Mouse (Mus musculus): ENCODE results near the gene Tfap4. TPM values are rescaled to one million over a fixed set of nuclear protein-coding genes. Genes with fewer than 3 reads are reported as not detected.
"Not testable (repeated sequence)": the region's sequence is repeated elsewhere in the genome, so short reads cannot be mapped to it uniquely, and the experiment has no call there.

The Tfap4 gene
- polyA plus RNA-seq, 1 experiment from 2014 or later = 25.1 TPM

DNA sequence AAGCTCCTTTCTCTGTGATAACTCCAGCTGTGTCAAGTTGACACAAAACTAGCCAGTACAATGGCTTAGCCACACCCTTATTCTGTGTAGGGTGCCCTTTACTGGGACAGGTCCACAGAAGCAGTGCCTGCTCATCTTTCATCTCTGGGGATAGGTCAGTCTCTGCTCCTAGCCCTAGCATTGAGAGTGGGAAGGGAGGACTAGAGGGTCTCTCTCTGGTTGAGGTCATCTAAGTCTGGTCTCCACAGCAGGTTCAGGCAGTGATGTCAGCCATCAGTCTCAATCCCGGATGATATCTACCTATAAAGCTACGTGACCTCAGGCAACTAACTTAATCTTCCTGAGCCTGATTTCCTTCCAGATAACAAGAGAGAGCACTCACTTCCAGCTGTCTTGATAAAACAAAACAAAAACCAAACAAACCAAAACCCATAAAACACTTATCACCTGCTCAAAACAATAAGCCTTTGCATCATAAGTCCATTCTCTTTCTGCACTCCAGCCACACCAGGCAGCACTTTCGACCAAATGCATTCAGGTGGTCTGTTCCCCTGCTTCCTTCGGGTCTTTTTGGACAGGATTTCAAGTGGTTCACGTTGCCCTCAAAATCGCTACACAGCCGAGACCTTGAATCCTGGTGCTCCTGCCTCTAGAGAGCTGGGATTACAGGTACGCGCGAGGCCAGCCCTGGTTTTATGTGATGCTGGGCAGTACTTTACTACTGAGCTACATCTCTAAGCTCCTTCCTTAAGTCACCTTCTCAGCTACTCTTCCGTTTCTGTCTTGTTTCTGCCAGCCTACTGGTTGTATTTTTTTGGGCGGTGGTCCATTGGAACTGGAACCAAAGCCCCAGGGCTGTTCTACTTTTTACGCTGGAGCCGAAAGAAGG lies 26.2 kb upstream of the Tfap4 start:
- Histone ChIP-seq H3K27ac (ENCODE audit: low read depth, low read length) (peak overlapping the region; percentile 81), H3K36me3 (ENCODE audit: control insufficient read depth, insufficient read depth, low read length) (peaks cover 5% of the 10 kb centered on the region; the same call in 1 of the 2 replicates), H3K4me3 (ENCODE audit: low read depth, low read length) (peak overlapping the region; percentile 39), H3K9me3 (ENCODE audit: control insufficient read depth, low read length) (no peaks in the 10 kb centered on the region), H3K4me1 (replicated peaks; ENCODE audit: control insufficient read depth, insufficient read depth, low read length) (peaks cover 30% of the 10 kb centered on the region), H3K4me2 (peak overlapping the region; percentile 68), H3K27me3 (replicated peaks; ENCODE audit: control insufficient read depth, insufficient read depth, low read length) (no peaks in the 10 kb centered on the region), H3K9ac (ENCODE audit: low read depth, low read length) (peak overlapping the region; percentile 36; the same call in 1 of the 2 replicates)
- ATAC-seq (replicated peaks; ENCODE audit: low FRiP score) (peak; percentile 23), DNase-seq (ENCODE audit: low spot score) (no peak)
- 6% methylated on average over 14 of the region's 14 CpGs for WGBS

DNA sequence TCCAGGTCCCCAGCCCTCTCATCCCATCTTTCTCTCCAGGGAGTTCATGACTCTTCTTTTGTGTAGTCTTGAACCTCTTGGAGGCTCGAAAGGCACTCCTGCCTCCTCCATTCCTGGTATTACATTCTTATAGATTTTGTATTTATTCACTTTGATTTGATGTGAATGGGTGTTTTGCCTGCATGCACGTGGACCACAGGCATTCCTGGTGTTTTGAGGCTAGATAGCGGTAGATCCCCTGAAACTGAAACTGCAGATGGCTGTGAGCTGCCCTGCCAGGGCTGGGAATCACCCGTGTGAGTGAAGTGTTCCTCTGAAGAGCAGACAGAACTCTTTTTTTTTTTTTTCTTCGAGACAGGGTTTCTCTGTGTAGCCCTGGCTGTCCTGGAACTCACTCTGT lies 24.8 kb upstream of the Tfap4 start:
- H3K4me2 ChIP-seq = no peak overlapping the region
- no peak overlapping the region for H3K4me3 ChIP-seq (ENCODE audit: low read depth, low read length)
- no peak for ATAC-seq (replicated peaks; ENCODE audit: low FRiP score)
- no peaks in the 10 kb centered on the region for H3K36me3 ChIP-seq (ENCODE audit: control insufficient read depth, insufficient read depth, low read length)
- DNase-seq (ENCODE audit: low spot score) = no peak
- H3K27ac ChIP-seq (ENCODE audit: low read depth, low read length) = no peak overlapping the region
- WGBS = 68% methylated on average over 5 of the region's 5 CpGs
- H3K9me3 ChIP-seq (ENCODE audit: control insufficient read depth, low read length) = no peaks in the 10 kb centered on the region
- no peak overlapping the region for H3K9ac ChIP-seq (ENCODE audit: low read depth, low read length)
- peaks cover 30% of the 10 kb centered on the region for H3K4me1 ChIP-seq (replicated peaks; ENCODE audit: control insufficient read depth, insufficient read depth, low read length)
- H3K27me3 ChIP-seq (replicated peaks; ENCODE audit: control insufficient read depth, insufficient read depth, low read length) = no peaks in the 10 kb centered on the region

DNA sequence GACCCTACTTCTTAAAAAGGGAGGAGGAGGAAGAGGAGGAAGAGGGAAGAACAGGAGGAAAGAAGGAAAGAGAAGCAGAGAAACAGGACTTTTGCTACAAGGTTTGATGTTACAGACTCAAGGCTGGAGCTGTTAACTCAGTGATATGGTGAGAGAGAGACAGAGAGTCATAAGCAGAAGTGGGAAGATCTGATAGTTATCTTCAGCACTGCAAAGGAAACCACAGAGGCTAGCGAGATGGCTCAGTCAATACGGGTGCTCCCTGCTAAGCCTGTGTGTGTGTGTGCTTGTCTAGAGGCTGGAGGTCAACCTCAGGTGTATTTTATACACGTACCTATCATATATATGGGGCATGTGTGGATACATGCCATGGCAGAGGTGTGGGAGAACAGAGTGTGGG lies 24.2 kb upstream of the Tfap4 start:
- ATAC-seq (replicated peaks; ENCODE audit: low FRiP score) (no peak), DNase-seq (ENCODE audit: low spot score) (no peak)
- Histone ChIP-seq H3K4me1 (replicated peaks; ENCODE audit: control insufficient read depth, insufficient read depth, low read length) (peaks cover 30% of the 10 kb centered on the region), H3K27ac (ENCODE audit: low read depth, low read length) (no peak overlapping the region), H3K27me3 (replicated peaks; ENCODE audit: control insufficient read depth, insufficient read depth, low read length) (no peaks in the 10 kb centered on the region), H3K9ac (ENCODE audit: low read depth, low read length) (no peak overlapping the region), H3K4me2 (no peak overlapping the region), H3K4me3 (ENCODE audit: low read depth, low read length) (no peak overlapping the region), H3K36me3 (ENCODE audit: control insufficient read depth, insufficient read depth, low read length) (no peaks in the 10 kb centered on the region), H3K9me3 (ENCODE audit: control insufficient read depth, low read length) (no peaks in the 10 kb centered on the region)
- WGBS = 29% methylated on average over 3 of the region's 3 CpGs

DNA sequence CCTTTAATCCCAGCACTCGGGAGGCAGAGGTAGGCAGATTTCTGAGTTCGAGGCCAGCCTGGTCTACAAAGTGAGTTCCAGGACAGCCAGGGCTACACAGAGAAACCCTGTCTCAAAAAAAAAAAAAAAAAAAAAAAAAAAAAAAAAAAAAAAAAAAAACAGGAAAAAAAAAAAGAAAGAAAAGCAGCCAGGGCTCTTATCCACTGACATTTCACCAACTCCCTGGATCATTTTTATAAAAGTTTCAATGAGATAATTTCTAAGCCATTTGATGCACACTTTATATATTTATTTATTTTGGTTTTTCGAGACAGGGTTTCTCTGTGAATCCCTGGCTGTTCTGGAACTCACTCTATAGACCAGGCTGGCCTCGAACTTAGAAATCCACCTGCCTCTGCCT lies 21.5 kb upstream of the Tfap4 start:
- 82% methylated on average over 4 of the region's 4 CpGs for WGBS
- not testable (repeated sequence) for ATAC-seq (replicated peaks; ENCODE audit: low FRiP score); DNase-seq (ENCODE audit: low spot score)

DNA sequence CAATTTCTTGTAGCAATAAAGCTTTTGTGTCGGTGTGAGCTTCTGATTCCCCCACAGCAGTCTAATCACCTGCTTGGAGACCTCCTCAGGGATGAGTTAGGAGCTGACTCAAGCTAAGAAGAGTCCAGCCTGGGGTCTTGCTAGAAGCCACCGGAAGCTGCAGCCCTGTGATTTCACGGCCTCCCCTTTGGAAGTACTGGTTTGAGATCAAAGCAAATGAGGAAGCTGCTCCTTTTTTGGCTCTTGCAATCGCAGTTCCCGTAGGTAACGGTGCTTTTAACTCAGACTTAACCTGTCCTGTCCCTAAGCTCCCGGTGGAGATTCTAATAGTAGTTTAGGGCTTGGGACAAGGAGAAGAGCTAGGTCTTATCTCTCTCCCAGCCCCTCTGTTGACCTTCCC lies 19.0 kb upstream of the Tfap4 start:
- H3K36me3 ChIP-seq (ENCODE audit: control insufficient read depth, insufficient read depth, low read length) = no peaks in the 10 kb centered on the region
- peaks cover 3% of the 10 kb centered on the region; the same call in 1 of the 2 replicates for H3K4me1 ChIP-seq (replicated peaks; ENCODE audit: control insufficient read depth, insufficient read depth, low read length)
- ATAC-seq (replicated peaks; ENCODE audit: low FRiP score) = no peak
- no peak for DNase-seq (ENCODE audit: low spot score)
- no peak overlapping the region for H3K4me3 ChIP-seq (ENCODE audit: low read depth, low read length)
- H3K4me2 ChIP-seq = no peak overlapping the region
- no peaks in the 10 kb centered on the region for H3K9me3 ChIP-seq (ENCODE audit: control insufficient read depth, low read length)
- H3K9ac ChIP-seq (ENCODE audit: low read depth, low read length) = no peak overlapping the region
- 31% methylated on average over 7 of the region's 7 CpGs for WGBS
- no peaks in the 10 kb centered on the region for H3K27me3 ChIP-seq (replicated peaks; ENCODE audit: control insufficient read depth, insufficient read depth, low read length)
- no peak overlapping the region for H3K27ac ChIP-seq (ENCODE audit: low read depth, low read length)

More for the DNA sequence above, 21.5 kb upstream of the Tfap4 start:
- not testable (repeated sequence) for H3K4me3 ChIP-seq (ENCODE audit: low read depth, low read length); H3K9ac ChIP-seq (ENCODE audit: low read depth, low read length); H3K36me3 ChIP-seq (ENCODE audit: control insufficient read depth, insufficient read depth, low read length); H3K4me2 ChIP-seq; H3K27ac ChIP-seq (ENCODE audit: low read depth, low read length); H3K27me3 ChIP-seq (replicated peaks; ENCODE audit: control insufficient read depth, insufficient read depth, low read length); H3K9me3 ChIP-seq (ENCODE audit: control insufficient read depth, low read length)
- H3K4me1 ChIP-seq (replicated peaks; ENCODE audit: control insufficient read depth, insufficient read depth, low read length) = peaks cover 16% of the 10 kb centered on the region

DNA sequence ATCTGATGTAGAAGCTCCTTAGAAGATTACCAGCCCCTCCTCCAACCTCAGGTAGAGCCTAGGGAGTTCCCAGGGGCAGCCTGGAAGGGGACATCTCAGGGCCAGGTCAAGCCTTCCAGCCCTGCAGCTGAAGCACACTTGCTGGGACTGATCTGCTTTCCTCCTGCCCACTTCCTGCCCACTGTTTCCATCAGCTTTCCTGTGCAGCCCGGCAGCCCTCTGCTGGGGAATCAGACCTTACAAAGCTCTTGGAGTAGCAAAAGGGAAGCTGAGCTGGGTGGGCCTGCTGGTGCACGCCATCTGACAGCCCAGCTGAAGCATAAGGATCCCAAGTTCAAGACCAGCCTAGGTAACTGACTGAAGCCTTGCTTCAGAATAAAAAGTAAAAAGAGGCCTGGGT lies 17.2 kb upstream of the Tfap4 start:
- ATAC-seq (replicated peaks; ENCODE audit: low FRiP score) (no peak), DNase-seq (ENCODE audit: low spot score) (no peak)
- 23% methylated on average over 2 of the region's 2 CpGs for WGBS
- no peak overlapping the region for H3K4me2 ChIP-seq
- H3K36me3 ChIP-seq (ENCODE audit: control insufficient read depth, insufficient read depth, low read length) = no peaks in the 10 kb centered on the region
- no peaks in the 10 kb centered on the region for H3K9me3 ChIP-seq (ENCODE audit: control insufficient read depth, low read length)
- no peak overlapping the region for H3K4me3 ChIP-seq (ENCODE audit: low read depth, low read length)
- no peak overlapping the region for H3K27ac ChIP-seq (ENCODE audit: low read depth, low read length)
- H3K4me1 ChIP-seq (replicated peaks; ENCODE audit: control insufficient read depth, insufficient read depth, low read length) = no peaks in the 10 kb centered on the region
- no peaks in the 10 kb centered on the region for H3K27me3 ChIP-seq (replicated peaks; ENCODE audit: control insufficient read depth, insufficient read depth, low read length)
- no peak overlapping the region for H3K9ac ChIP-seq (ENCODE audit: low read depth, low read length)

DNA sequence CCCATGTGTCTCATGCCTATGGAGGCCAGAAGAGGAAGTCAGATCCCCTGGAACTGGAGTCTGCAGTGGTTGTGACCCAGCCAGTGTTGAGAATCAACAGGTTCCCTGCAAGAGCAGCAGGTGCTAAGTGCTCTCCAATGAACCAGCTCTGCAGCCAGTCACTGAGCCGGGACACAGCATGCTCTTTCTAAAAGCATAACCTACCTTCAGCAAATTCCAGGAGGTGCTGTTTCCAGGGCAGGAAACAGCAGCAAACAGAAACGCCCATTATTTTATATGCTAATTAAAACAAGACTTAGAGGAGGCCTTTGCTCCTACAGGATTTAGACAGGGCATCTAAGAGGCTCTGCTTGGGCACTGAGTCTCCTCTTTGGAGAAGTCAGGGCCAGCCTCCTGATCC lies 16.4 kb upstream of the Tfap4 start:
- H3K27ac ChIP-seq (ENCODE audit: low read depth, low read length) = no peak overlapping the region
- no peak for DNase-seq (ENCODE audit: low spot score)
- H3K4me1 ChIP-seq (replicated peaks; ENCODE audit: control insufficient read depth, insufficient read depth, low read length) = no peaks in the 10 kb centered on the region
- no peak overlapping the region for H3K4me3 ChIP-seq (ENCODE audit: low read depth, low read length)
- WGBS = 76% methylated on average over 2 of the region's 2 CpGs
- no peak overlapping the region for H3K4me2 ChIP-seq
- no peaks in the 10 kb centered on the region for H3K36me3 ChIP-seq (ENCODE audit: control insufficient read depth, insufficient read depth, low read length)
- H3K9ac ChIP-seq (ENCODE audit: low read depth, low read length) = no peak overlapping the region
- H3K9me3 ChIP-seq (ENCODE audit: control insufficient read depth, low read length) = no peaks in the 10 kb centered on the region
- H3K27me3 ChIP-seq (replicated peaks; ENCODE audit: control insufficient read depth, insufficient read depth, low read length) = no peaks in the 10 kb centered on the region
- no peak for ATAC-seq (replicated peaks; ENCODE audit: low FRiP score)

DNA sequence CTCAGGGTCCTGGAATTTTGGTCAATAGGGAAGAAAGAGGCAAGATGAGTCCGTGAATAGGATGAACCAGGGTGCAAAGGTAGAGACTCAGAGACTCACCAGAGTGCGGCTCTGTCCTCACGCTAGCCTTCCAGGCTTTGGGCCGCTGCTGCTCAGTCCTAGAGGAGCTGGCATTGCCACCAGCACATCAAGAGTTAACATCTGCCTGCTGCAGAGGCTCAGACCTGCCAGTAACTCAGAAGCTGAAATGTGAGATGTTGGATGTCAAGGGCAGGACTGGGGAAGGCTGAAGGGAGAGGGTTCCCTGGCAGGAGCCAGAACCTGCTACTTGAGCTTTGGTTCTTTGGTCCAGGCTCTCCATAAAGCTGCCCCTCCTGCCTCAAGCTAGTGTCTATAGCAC lies 11.1 kb upstream of the Tfap4 start:
- no peak overlapping the region for H3K4me2 ChIP-seq
- H3K36me3 ChIP-seq (ENCODE audit: control insufficient read depth, insufficient read depth, low read length) = no peaks in the 10 kb centered on the region
- no peak for ATAC-seq (replicated peaks; ENCODE audit: low FRiP score)
- H3K9ac ChIP-seq (ENCODE audit: low read depth, low read length) = 0 out of 2 replicates have a peak overlapping the region, but pooled peaks have one; percentile 4
- 0 out of 2 replicates have a peak, but pooled peaks cover 2% of the 10 kb centered on the region for H3K4me1 ChIP-seq (replicated peaks; ENCODE audit: control insufficient read depth, insufficient read depth, low read length)
- H3K27ac ChIP-seq (ENCODE audit: low read depth, low read length) = no peak overlapping the region
- H3K4me3 ChIP-seq (ENCODE audit: low read depth, low read length) = no peak overlapping the region
- no peak for DNase-seq (ENCODE audit: low spot score)
- no peaks in the 10 kb centered on the region for H3K27me3 ChIP-seq (replicated peaks; ENCODE audit: control insufficient read depth, insufficient read depth, low read length)
- no peaks in the 10 kb centered on the region for H3K9me3 ChIP-seq (ENCODE audit: control insufficient read depth, low read length)
- 61% methylated on average over 4 of the region's 4 CpGs for WGBS

DNA sequence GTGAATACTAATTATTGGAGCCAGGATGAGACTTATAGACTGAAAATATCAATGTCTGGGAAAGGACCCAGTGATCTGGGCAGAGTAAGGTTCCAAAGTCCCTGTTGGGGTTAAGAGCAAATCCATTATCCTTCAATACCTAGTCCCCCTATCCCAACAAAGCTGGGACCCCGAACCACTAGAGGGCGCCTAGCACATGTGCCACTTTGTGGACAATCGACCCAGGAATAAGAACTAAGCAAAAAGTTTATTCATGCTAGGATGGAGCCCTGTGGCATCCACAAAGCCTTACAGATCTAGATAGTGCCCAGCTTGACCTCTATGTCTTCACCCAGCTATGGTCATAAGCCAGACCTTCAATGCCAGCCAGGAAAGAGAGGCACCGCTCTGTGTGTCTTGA lies 8.3 kb upstream of the Tfap4 start:
- H3K9ac ChIP-seq (ENCODE audit: low read depth, low read length) = 0 out of 2 replicates have a peak overlapping the region, but pooled peaks have one; percentile 16
- no peaks in the 10 kb centered on the region for H3K36me3 ChIP-seq (ENCODE audit: control insufficient read depth, insufficient read depth, low read length)
- ATAC-seq (replicated peaks; ENCODE audit: low FRiP score) = peak; percentile 41; the same call in 1 of the 2 replicates
- no peaks in the 10 kb centered on the region for H3K27me3 ChIP-seq (replicated peaks; ENCODE audit: control insufficient read depth, insufficient read depth, low read length)
- no peak overlapping the region for H3K27ac ChIP-seq (ENCODE audit: low read depth, low read length)
- 21% methylated on average over 4 of the region's 4 CpGs for WGBS
- no peak overlapping the region for H3K4me3 ChIP-seq (ENCODE audit: low read depth, low read length)
- no peak overlapping the region for H3K4me2 ChIP-seq
- peak; percentile 83 for DNase-seq (ENCODE audit: low spot score)
- H3K4me1 ChIP-seq (replicated peaks; ENCODE audit: control insufficient read depth, insufficient read depth, low read length) = 0 out of 2 replicates have a peak, but pooled peaks cover 2% of the 10 kb centered on the region
- H3K9me3 ChIP-seq (ENCODE audit: control insufficient read depth, low read length) = no peaks in the 10 kb centered on the region

Data from liver, embryonic 11.5 days (tissue).